Mouse (Mus musculus): ENCODE measurements around the gene Tmem248. TPM values are rescaled to one million over a fixed set of nuclear protein-coding genes. Genes with fewer than 3 reads are reported as not detected.

The Tmem248 gene
- total RNA-seq, 2 experiments from 2014 or later: 29.4 to 33.6 TPM

Other genes starting within 250 kb of the Tmem248 start
- gene Gusb, start 214.0 kb upstream of the Tmem248 start, total RNA-seq (2021): 10 to 100 TPM; 12.2 to 12.8 TPM
- gene Asl, start 187.8 kb upstream of the Tmem248 start, total RNA-seq (2021): 10 to 100 TPM; 31.0 to 34.9 TPM
- 10 to 100 TPM; 44.4 to 49.5 TPM for gene Crcp, start 187.8 kb upstream of the Tmem248 start, total RNA-seq (2021)
- gene Tpst1, start 143.8 kb upstream of the Tmem248 start, total RNA-seq (2021): 10 to 100 TPM; 33.8 to 38.2 TPM
- gene Kctd7, start 72.2 kb upstream of the Tmem248 start, total RNA-seq (2021): 10 to 100 TPM; 17.3 to 19.7 TPM
- 10 to 100 TPM; 37.9 to 39.8 TPM for gene Rabgef1, start 45.3 kb upstream of the Tmem248 start, total RNA-seq (2021)
- gene Sbds, start 38.4 kb downstream of the Tmem248 start, total RNA-seq (2021): 10 to 100 TPM; 37.4 to 38.3 TPM
- gene Tyw1, start 38.5 kb downstream of the Tmem248 start, total RNA-seq (2021): 10 to 100 TPM; 17.9 to 19.4 TPM
- 100 to 1,000 TPM; 150 to 161 TPM for gene Caln1, start 152.4 kb downstream of the Tmem248 start, total RNA-seq (2021)
- gene A330070K13Rik, start 167.6 kb downstream of the Tmem248 start, total RNA-seq (2021): not detected